Mouse (Mus musculus) megakaryocyte, embryonic 14.5 days (primary cell): ENCODE results near the gene Mcub.

Experiments used
- FLI1 ChIP-seq: IDR thresholded peaks from 2 replicates; pipeline ENCODE4 v1.6.1; 2012; ENCODE audit warnings: low read length, inconsistent platforms, mixed read lengths
- GATA1 ChIP-seq: IDR thresholded peaks from 3 replicates; pipeline ENCODE4 v1.6.1; 2012; ENCODE audit warnings: mixed read lengths, low read length, inconsistent platforms, borderline replicate concordance

DNA sequence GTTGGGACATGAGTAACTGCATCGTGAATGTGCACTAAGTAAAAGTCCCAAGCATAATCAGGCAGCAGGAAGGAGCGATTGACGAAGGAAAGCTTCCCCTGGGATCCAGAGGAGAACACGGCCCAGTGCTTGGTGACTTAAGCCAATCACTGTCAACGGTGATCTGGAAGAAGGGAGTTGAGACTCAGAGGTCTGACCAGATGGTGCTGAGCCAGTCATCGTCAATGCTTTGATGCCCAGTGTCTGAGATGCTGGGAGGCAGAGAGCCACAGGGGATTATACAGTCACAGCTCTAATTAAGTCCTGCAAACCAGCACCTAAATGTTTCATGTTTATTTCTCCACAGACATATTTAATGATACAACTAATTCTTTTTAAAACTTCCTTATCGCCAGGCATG is 30.9 kb downstream of the Mcub start:
- TF ChIP-seq GATA1: no peak
- no peak for TF ChIP-seq FLI1
